Mouse (Mus musculus): ENCODE measurements around the gene Atg5. TPM values are rescaled to one million over a fixed set of nuclear protein-coding genes. Genes with fewer than 3 reads are reported as not detected.

Atg5 gene
- total and polyA plus RNA-seq, 2 experiments: 16.7 to 61.8 TPM

GRCm38 (mm10) chr10:44377821-44378220 lies 109.7 kb downstream of the Atg5 start:
- Histone ChIP-seq H3K4me1 (ENCODE audit: control insufficient read depth, insufficient read depth, low read length) (no peaks in the 10 kb centered on the region), H3K4me3 (ENCODE audit: insufficient read depth, low read depth, low read length) (no peak overlapping the region), H3K36me3 (ENCODE audit: control insufficient read depth, insufficient read depth, low read length) (no peaks in the 10 kb centered on the region), H3K27ac (replicated peaks; ENCODE audit: insufficient read depth, low read depth, low read length) (no peak overlapping the region), H3K79me2 (ENCODE audit: control insufficient read depth, insufficient read depth, low read length) (no peaks in the 10 kb centered on the region), H3K9ac (ENCODE audit: low read depth, low read length) (no peak overlapping the region), H3K27me3 (ENCODE audit: control insufficient read depth, insufficient read depth, low read length) (no peaks in the 10 kb centered on the region)
- 92% methylated on average over 5 of the region's 5 CpGs for WGBS
- no peak for TF ChIP-seq CTCF (IDR thresholded peaks at IDR 0.05; ENCODE audit: low read depth, low read length)
- no peak for TF ChIP-seq POLR2A (IDR thresholded peaks at IDR 0.05; ENCODE audit: extremely low read depth, insufficient read depth, low read length)
- DNase-seq (ENCODE audit: extremely low read depth, low read depth, low spot score): no peak

DNA sequence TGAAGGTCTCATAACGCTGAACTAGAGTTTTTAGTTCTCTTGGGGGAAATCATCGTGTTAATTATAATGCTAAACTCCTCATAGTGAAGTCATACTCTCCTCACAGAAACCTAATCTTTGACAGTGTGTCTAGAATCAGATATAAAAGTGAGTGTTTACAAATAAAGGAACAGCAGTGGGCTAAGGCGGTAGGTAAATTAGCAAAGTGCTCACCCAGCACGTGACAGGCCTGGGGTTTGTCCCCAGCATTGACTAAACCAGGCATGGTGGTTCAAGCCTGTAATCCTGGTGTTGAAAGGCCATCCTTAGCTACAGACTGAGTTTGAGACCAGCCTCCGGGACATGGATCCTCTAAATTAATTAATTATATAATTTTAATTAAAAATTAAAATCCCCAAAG lies 110.2 kb downstream of the Atg5 start:
- H3K4me3 ChIP-seq (ENCODE audit: insufficient read depth, low read depth, low read length): no peak overlapping the region
- no peaks in the 10 kb centered on the region for H3K27me3 ChIP-seq (ENCODE audit: control insufficient read depth, insufficient read depth, low read length)
- DNase-seq (ENCODE audit: extremely low read depth, low read depth, low spot score): no peak
- no peak overlapping the region for H3K9ac ChIP-seq (ENCODE audit: low read depth, low read length)
- H3K36me3 ChIP-seq (ENCODE audit: control insufficient read depth, insufficient read depth, low read length): no peaks in the 10 kb centered on the region
- H3K79me2 ChIP-seq (ENCODE audit: control insufficient read depth, insufficient read depth, low read length): no peaks in the 10 kb centered on the region
- H3K4me1 ChIP-seq (ENCODE audit: control insufficient read depth, insufficient read depth, low read length): no peaks in the 10 kb centered on the region
- 94% methylated on average over 5 of the region's 5 CpGs for WGBS
- H3K27ac ChIP-seq (replicated peaks; ENCODE audit: insufficient read depth, low read depth, low read length): no peak overlapping the region
- TF ChIP-seq CTCF (IDR thresholded peaks at IDR 0.05; ENCODE audit: low read depth, low read length) (no peak), POLR2A (IDR thresholded peaks at IDR 0.05; ENCODE audit: extremely low read depth, insufficient read depth, low read length) (no peak)

DNA sequence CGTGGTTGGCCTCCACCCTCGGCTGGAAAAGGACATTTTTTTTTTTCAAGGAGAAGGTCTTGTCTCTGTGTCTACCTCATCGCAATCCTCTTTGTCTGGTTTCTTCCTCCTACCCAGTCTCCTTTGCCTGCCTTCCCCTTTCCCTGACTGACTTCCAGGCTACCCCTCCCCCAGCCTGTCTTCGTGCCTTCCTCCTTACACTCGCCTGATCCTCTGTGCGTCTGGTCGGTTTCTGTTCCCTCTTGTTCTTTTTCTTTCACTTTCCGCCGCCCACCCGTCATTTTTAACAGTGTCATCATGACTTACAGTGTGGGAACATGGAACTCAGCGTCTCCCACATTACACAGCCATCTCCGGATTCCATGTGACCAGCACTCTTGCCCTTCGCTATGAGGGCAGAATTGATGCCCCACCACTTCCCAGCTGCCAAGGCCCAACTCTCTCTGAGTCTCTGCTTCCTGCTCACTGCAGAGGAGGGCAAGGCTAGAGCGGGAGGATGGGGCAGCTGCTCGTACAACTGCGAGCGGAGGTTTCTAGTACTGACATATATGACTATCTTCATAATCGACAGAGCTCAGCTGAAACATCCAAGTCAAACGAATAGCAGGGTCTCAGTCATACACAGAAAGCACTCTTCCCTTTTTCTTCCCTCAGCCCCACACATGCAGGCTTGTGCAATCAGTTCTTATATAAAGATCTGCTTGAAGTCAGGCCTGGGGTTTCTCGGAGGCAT lies 112.5 kb downstream of the Atg5 start:
- peak overlapping the region; percentile 46 for H3K27ac ChIP-seq (replicated peaks; ENCODE audit: insufficient read depth, low read depth, low read length)
- WGBS: 62% methylated on average over 20 of the region's 20 CpGs
- no peak for TF ChIP-seq CTCF (IDR thresholded peaks at IDR 0.05; ENCODE audit: low read depth, low read length)
- TF ChIP-seq POLR2A (IDR thresholded peaks at IDR 0.05; ENCODE audit: extremely low read depth, insufficient read depth, low read length): no peak
- no peaks in the 10 kb centered on the region for H3K79me2 ChIP-seq (ENCODE audit: control insufficient read depth, insufficient read depth, low read length)
- H3K9ac ChIP-seq (ENCODE audit: low read depth, low read length): peak overlapping the region; percentile 57; the same call in 1 of the 2 replicates
- no peaks in the 10 kb centered on the region for H3K36me3 ChIP-seq (ENCODE audit: control insufficient read depth, insufficient read depth, low read length)
- DNase-seq (ENCODE audit: extremely low read depth, low read depth, low spot score): peak; percentile 43
- H3K4me3 ChIP-seq (ENCODE audit: insufficient read depth, low read depth, low read length): peak overlapping the region; percentile 18
- no peaks in the 10 kb centered on the region for H3K4me1 ChIP-seq (ENCODE audit: control insufficient read depth, insufficient read depth, low read length)
- H3K27me3 ChIP-seq (ENCODE audit: control insufficient read depth, insufficient read depth, low read length): no peaks in the 10 kb centered on the region

GRCm38 (mm10) chr10:44381397-44381796 lies 113.2 kb downstream of the Atg5 start:
- Histone ChIP-seq H3K9ac (ENCODE audit: low read depth, low read length) (no peak overlapping the region), H3K27me3 (ENCODE audit: control insufficient read depth, insufficient read depth, low read length) (no peaks in the 10 kb centered on the region), H3K36me3 (ENCODE audit: control insufficient read depth, insufficient read depth, low read length) (no peaks in the 10 kb centered on the region), H3K4me3 (ENCODE audit: insufficient read depth, low read depth, low read length) (no peak overlapping the region), H3K79me2 (ENCODE audit: control insufficient read depth, insufficient read depth, low read length) (no peaks in the 10 kb centered on the region), H3K4me1 (ENCODE audit: control insufficient read depth, insufficient read depth, low read length) (no peaks in the 10 kb centered on the region), H3K27ac (replicated peaks; ENCODE audit: insufficient read depth, low read depth, low read length) (0 out of 2 replicates have a peak overlapping the region, but pooled peaks have one; percentile 1)
- TF ChIP-seq CTCF (IDR thresholded peaks at IDR 0.05; ENCODE audit: low read depth, low read length) (no peak), POLR2A (IDR thresholded peaks at IDR 0.05; ENCODE audit: extremely low read depth, insufficient read depth, low read length) (no peak)
- 2% methylated on average over 3 of the region's 3 CpGs for WGBS
- peak; percentile 29 for DNase-seq (ENCODE audit: extremely low read depth, low read depth, low spot score)

DNA sequence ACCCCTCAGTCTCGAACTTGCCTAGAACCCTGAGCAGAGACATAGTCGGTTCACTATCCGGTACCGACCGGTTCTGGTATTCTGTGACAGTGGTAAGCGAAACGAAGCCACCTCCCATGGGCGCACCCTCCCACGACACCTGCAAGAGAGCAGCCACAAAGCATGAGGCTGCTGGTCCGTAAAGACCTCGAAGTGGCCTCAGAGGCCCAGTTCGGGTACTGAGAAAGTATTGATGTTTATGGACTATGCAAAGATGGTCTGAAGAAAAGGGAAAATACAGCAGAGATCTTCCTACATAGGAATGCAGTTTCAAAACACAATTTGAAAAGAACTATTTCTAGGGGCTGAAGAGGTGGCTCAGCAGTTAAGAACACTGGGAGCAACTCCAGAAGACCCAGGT lies 113.8 kb downstream of the Atg5 start:
- no peaks in the 10 kb centered on the region for H3K27me3 ChIP-seq (ENCODE audit: control insufficient read depth, insufficient read depth, low read length)
- no peak for DNase-seq (ENCODE audit: extremely low read depth, low read depth, low spot score)
- no peaks in the 10 kb centered on the region for H3K79me2 ChIP-seq (ENCODE audit: control insufficient read depth, insufficient read depth, low read length)
- 92% methylated on average over 12 of the region's 12 CpGs for WGBS
- no peak overlapping the region for H3K9ac ChIP-seq (ENCODE audit: low read depth, low read length)
- H3K4me3 ChIP-seq (ENCODE audit: insufficient read depth, low read depth, low read length): no peak overlapping the region
- no peak overlapping the region for H3K27ac ChIP-seq (replicated peaks; ENCODE audit: insufficient read depth, low read depth, low read length)
- H3K36me3 ChIP-seq (ENCODE audit: control insufficient read depth, insufficient read depth, low read length): no peaks in the 10 kb centered on the region
- H3K4me1 ChIP-seq (ENCODE audit: control insufficient read depth, insufficient read depth, low read length): no peaks in the 10 kb centered on the region
- TF ChIP-seq CTCF (IDR thresholded peaks at IDR 0.05; ENCODE audit: low read depth, low read length): no peak
- TF ChIP-seq POLR2A (IDR thresholded peaks at IDR 0.05; ENCODE audit: extremely low read depth, insufficient read depth, low read length): no peak

DNA sequence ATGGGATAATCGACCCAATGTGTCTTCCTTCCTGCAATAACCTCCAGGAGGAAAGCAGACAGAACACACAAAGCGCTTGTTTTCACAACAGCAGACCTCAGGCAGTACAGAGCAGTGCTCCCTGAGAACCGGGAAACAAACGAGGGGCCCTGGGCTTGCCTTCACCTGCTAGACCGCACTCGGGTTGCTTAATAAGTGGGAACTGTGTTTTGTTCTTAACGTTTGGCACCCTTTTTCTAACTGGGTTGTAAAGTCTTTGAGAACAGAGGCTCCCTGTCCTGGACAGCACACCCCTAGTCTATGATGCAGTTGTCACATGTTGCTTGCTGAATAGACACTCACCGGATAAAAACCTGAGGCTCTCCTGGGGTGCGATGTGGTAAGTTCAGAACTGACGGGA lies 115.1 kb downstream of the Atg5 start:
- H3K27ac ChIP-seq (replicated peaks; ENCODE audit: insufficient read depth, low read depth, low read length): no peak overlapping the region
- H3K9ac ChIP-seq (ENCODE audit: low read depth, low read length): no peak overlapping the region
- H3K4me1 ChIP-seq (ENCODE audit: control insufficient read depth, insufficient read depth, low read length): no peaks in the 10 kb centered on the region
- DNase-seq (ENCODE audit: extremely low read depth, low read depth, low spot score): no peak
- TF ChIP-seq CTCF (IDR thresholded peaks at IDR 0.05; ENCODE audit: low read depth, low read length): no peak
- TF ChIP-seq POLR2A (IDR thresholded peaks at IDR 0.05; ENCODE audit: extremely low read depth, insufficient read depth, low read length): no peak
- WGBS: 80% methylated on average over 10 of the region's 10 CpGs
- H3K36me3 ChIP-seq (ENCODE audit: control insufficient read depth, insufficient read depth, low read length): no peaks in the 10 kb centered on the region
- H3K27me3 ChIP-seq (ENCODE audit: control insufficient read depth, insufficient read depth, low read length): no peaks in the 10 kb centered on the region
- H3K79me2 ChIP-seq (ENCODE audit: control insufficient read depth, insufficient read depth, low read length): no peaks in the 10 kb centered on the region
- H3K4me3 ChIP-seq (ENCODE audit: insufficient read depth, low read depth, low read length): no peak overlapping the region

All from liver, adult 2 months (tissue).